Mouse (Mus musculus) heart, embryonic 15.5 days (tissue): ENCODE data around the gene Hmbs. TPM values are rescaled to one million over a fixed set of nuclear protein-coding genes. Genes with fewer than 3 reads are reported as not detected.
"Not testable (repeated sequence)": the region's sequence is repeated elsewhere in the genome, so short reads cannot be mapped to it uniquely, and the experiment has no call there.

ENCODE experiments used
- ATAC-seq: fragments of 200-750 bp; cut with Nextera tagmentation; replicated peaks from 2 replicates; pipeline ENCODE4 v1.8.0; 2017; ENCODE audit warnings: low read depth, moderate TSS enrichment; ENCODE audit not compliant: insufficient number of reproducible peaks, insufficient read depth, low FRiP score
- H3K27ac ChIP-seq: fragments of 300-500 bp; sonication (generic); 2 replicates; pipeline ENCODE4 v1.5.1; 2015; ENCODE audit warnings: mild to moderate bottlenecking, inconsistent platforms
- H3K27me3 ChIP-seq: fragments of 300-500 bp; sonication (generic); 2 replicates; pipeline ENCODE4 v1.6.1; 2015; ENCODE audit warnings: inconsistent platforms
- H3K36me3 ChIP-seq: fragments of 300-500 bp; sonication (generic); 2 replicates; pipeline ENCODE4 v1.6.1; 2015; ENCODE audit warnings: mild to moderate bottlenecking, inconsistent platforms
- H3K4me1 ChIP-seq: fragments of 300-500 bp; sonication (generic); replicated peaks from 2 replicates; pipeline ENCODE4 v1.6.1; 2015; ENCODE audit warnings: inconsistent platforms
- H3K4me2 ChIP-seq: fragments of 300-500 bp; sonication (generic); 2 replicates; pipeline ENCODE4 v1.6.1; 2015; ENCODE audit warnings: inconsistent platforms, mild to moderate bottlenecking, moderate library complexity
- H3K4me3 ChIP-seq: fragments of 300-500 bp; sonication (generic); 2 replicates; pipeline ENCODE4 v1.5.1; 2015; ENCODE audit warnings: mild to moderate bottlenecking, inconsistent platforms
- H3K9ac ChIP-seq: fragments of 300-500 bp; sonication (generic); 2 replicates; pipeline ENCODE4 v1.6.1; 2015; ENCODE audit warnings: mild to moderate bottlenecking, inconsistent platforms
- H3K9me3 ChIP-seq: fragments of 300-500 bp; sonication (generic); replicated peaks from 2 replicates; pipeline ENCODE4 v1.6.1; 2016; ENCODE audit warnings: inconsistent platforms
- WGBS: fragments of 180-500 bp; shearing (Covaris S2); methylation state at CpG from one replicate; pipeline ENCODE4 v1.1.7; 2015; ENCODE audit warnings: mixed read lengths; 5-methylcytosine and 5-hydroxymethylcytosine counted together
- polyA plus RNA-seq: library from polyadenylated mRNA; unstranded; fragments of >200 nt; fragmentation: Nextera tagmentation; extraction: Ambion mirVana; gene quantifications from 2 replicates; pipeline ENCODE4 v1.2.1, GENCODE M21; 2015

Gene Hmbs
- polyA plus RNA-seq, 1 experiment from 2014 or later: 89.7 TPM

DNA sequence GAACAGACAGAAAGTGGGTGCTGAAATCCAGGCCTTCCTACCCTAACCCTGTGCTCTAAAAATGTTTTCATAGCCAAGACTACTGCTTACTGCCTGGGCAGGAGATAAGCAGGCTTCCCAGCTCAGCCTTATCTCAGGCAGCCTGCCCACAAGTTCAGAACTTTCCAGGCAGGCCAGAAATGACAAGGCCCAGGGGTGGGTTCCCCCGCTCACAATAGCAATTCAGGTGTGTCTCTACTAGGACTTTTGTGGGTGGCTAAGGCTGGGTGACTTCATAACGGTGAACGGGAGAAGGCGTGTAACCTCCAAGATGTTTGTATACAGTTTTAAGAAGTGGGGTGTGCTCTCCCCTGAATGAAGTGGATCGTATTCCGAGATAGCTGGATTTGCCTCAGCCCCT is 738 bp downstream of the Hmbs start:
- peak overlapping the region; percentile 100 for H3K27ac ChIP-seq
- H3K4me1 ChIP-seq: peaks cover 21% of the 10 kb centered on the region
- H3K9ac ChIP-seq: peak overlapping the region; percentile 91
- 3% methylated on average over 6 of the region's 6 CpGs for WGBS
- ATAC-seq: peak; percentile 51
- no peaks in the 10 kb centered on the region for H3K27me3 ChIP-seq
- H3K4me2 ChIP-seq: peak overlapping the region; percentile 76
- H3K4me3 ChIP-seq: peak overlapping the region; percentile 85
- peaks cover 33% of the 10 kb centered on the region for H3K36me3 ChIP-seq
- no peaks in the 10 kb centered on the region for H3K9me3 ChIP-seq

DNA sequence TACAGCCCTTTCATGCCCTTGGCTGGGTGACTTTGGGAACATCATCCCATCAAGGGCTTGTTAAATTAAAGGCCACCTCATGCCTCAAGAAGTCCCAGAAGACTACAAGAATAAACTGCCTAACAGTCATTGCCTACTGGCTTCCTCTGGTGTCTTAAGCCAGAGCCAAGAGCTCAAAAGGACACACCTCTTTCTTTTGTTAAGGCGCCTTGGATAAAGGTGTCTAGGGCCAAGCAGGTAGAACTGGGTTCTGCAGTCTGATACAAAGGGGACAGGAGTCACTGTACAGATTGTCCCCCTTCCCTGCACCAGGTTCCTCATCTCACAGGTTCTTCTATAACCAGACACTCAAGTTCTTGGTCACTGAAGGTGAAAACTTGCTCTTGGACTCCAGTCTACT is 1.4 kb downstream of the Hmbs start:
- Histone ChIP-seq H3K4me1 (peaks cover 25% of the 10 kb centered on the region), H3K27ac (peak overlapping the region; percentile 100), H3K4me2 (peak overlapping the region; percentile 76), H3K9ac (no peak overlapping the region), H3K27me3 (no peaks in the 10 kb centered on the region), H3K36me3 (peaks cover 29% of the 10 kb centered on the region), H3K9me3 (no peaks in the 10 kb centered on the region), H3K4me3 (peak overlapping the region; percentile 85)
- no peak for ATAC-seq
- 79% methylated on average over 1 of the region's 1 CpGs for WGBS

DNA sequence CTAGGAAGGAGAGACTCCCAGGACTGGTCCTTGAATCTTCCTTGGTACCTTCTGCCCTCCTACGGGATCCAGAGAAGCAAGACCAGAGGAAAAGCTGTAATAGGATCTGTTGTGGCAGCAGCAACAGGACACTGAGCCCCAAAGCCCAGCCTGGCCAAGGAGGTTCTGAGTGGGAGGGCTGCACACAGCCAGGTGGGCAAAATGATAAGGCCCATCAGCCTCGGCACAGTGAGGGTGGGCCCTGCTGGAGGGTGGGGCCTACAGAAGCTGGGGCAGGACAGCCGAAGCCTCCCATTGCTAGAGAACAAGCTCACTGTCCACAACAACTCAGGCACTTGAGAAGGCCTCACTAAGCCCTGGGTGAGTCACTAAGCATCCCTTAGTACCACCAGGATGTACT is 1.9 kb downstream of the Hmbs start:
- Histone ChIP-seq H3K36me3 (peaks cover 29% of the 10 kb centered on the region), H3K27ac (peak overlapping the region; percentile 100; the same call in 1 of the 2 replicates), H3K9me3 (no peaks in the 10 kb centered on the region), H3K4me1 (peaks cover 29% of the 10 kb centered on the region), H3K4me2 (peak overlapping the region; percentile 76), H3K27me3 (no peaks in the 10 kb centered on the region), H3K4me3 (no peak overlapping the region; the same call in 1 of the 2 replicates), H3K9ac (peak overlapping the region; percentile 29; the same call in 1 of the 2 replicates)
- ATAC-seq: no peak
- 54% methylated on average over 3 of the region's 3 CpGs for WGBS

- Histone ChIP-seq H3K9ac (peak overlapping the region; percentile 29; the same call in 1 of the 2 replicates), H3K9me3 (no peaks in the 10 kb centered on the region), H3K36me3 (peaks cover 35% of the 10 kb centered on the region), H3K27me3 (no peaks in the 10 kb centered on the region), H3K4me2 (no peak overlapping the region), H3K4me1 (peaks cover 36% of the 10 kb centered on the region), H3K27ac (no peak overlapping the region), H3K4me3 (no peak overlapping the region)
- ATAC-seq: no peak
- WGBS: 88% methylated on average over 5 of the region's 5 CpGs
These were observed 2.5 kb downstream of the Hmbs start for GRCm38 (mm10) chr9:44341487-44341886.

DNA sequence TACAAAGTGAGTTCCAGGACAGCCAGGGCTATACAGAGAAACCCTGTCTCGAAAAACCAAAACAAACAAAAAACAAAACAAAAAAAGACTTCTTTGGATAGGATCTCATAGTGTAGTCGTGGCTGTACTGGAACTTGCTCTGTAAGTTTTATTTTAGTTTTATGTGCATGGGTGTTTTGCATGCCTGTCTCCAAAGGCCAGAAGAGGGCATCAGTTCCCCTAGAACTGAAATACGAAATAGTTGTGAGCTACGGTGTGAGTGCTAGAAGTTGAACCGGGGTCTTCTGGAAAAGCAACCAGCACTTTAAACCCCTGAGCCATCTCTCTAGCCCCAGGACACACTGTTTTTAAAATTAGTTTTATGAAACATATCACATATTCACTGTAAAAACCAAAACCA is 5.5 kb downstream of the Hmbs start:
- peaks cover 39% of the 10 kb centered on the region for H3K36me3 ChIP-seq
- no peaks in the 10 kb centered on the region for H3K27me3 ChIP-seq
- H3K4me2 ChIP-seq: no peak overlapping the region
- 81% methylated on average over 5 of the region's 5 CpGs for WGBS
- no peak overlapping the region for H3K9ac ChIP-seq
- ATAC-seq: no peak
- no peak overlapping the region for H3K4me3 ChIP-seq
- H3K9me3 ChIP-seq: no peaks in the 10 kb centered on the region
- H3K4me1 ChIP-seq: peaks cover 39% of the 10 kb centered on the region
- H3K27ac ChIP-seq: no peak overlapping the region

GRCm38 (mm10) chr9:44337436-44338169 is 6.4 kb downstream of the Hmbs start:
- Histone ChIP-seq H3K4me2 (peak overlapping the region; percentile 77), H3K27me3 (no peaks in the 10 kb centered on the region), H3K4me1 (peaks cover 34% of the 10 kb centered on the region), H3K9me3 (no peaks in the 10 kb centered on the region), H3K4me3 (peak overlapping the region; percentile 71), H3K9ac (peak overlapping the region; percentile 82; the same call in 1 of the 2 replicates), H3K27ac (0 out of 2 replicates have a peak overlapping the region, but pooled peaks have one; percentile 0), H3K36me3 (peaks cover 49% of the 10 kb centered on the region)
- 68% methylated on average over 9 of the region's 9 CpGs for WGBS
- no peak for ATAC-seq

DNA sequence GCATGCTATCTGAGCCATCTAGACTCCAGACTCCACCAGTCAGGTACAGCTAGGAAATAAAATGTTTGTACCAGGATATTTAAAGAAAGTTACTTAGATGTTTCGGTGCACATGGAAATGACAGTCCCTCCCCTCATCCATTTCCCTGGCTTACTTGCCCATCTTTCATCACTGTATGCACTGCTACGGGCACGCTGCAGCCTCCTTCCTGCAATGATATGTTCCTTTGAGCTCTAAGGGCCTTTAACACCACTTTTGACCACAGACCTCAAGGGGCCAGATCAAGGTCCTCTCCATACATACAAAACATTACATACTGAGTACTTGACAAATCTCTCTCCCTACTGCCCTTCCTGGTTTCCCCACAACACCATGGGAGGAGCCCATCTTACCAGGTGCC is 7.1 kb downstream of the Hmbs start:
- ATAC-seq: no peak

DNA sequence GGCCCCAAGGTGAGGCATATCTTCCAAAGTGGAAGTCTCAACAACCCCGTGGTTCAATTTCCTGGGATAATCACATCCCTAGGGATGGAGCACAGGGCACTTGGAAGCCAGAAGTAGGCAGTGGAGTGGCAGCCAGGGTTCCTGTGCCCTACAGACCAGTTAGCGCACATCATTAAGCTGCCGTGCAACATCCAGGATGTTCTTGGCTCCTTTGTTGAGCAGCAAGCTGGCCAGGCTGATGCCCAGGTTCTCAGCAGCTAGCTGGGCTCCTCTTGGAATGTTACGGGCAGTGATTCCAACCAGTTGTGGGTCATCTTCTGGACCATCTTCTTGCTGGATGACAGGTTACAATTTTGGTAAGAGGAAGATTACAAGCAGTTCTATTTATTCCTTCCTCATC is 7.5 kb downstream of the Hmbs start:
- Histone ChIP-seq H3K4me3 (peak overlapping the region; percentile 71), H3K36me3 (peaks cover 55% of the 10 kb centered on the region), H3K4me2 (peak overlapping the region; percentile 77), H3K4me1 (peaks cover 24% of the 10 kb centered on the region), H3K9ac (peak overlapping the region; percentile 82)
- ATAC-seq, H3K27ac ChIP-seq, H3K27me3 ChIP-seq, H3K9me3 ChIP-seq: not testable (repeated sequence)
- 32% methylated on average over 4 of the region's 4 CpGs for WGBS

More for the DNA sequence above, 7.1 kb downstream of the Hmbs start:
- Histone ChIP-seq H3K4me2 (peak overlapping the region; percentile 77), H3K4me1 (peaks cover 28% of the 10 kb centered on the region), H3K9me3 (no peaks in the 10 kb centered on the region), H3K27ac (no peak overlapping the region), H3K9ac (peak overlapping the region; percentile 82), H3K27me3 (no peaks in the 10 kb centered on the region), H3K4me3 (peak overlapping the region; percentile 71), H3K36me3 (peaks cover 54% of the 10 kb centered on the region)
- 60% methylated on average over 3 of the region's 3 CpGs for WGBS

- peak overlapping the region; percentile 82 for H3K9ac ChIP-seq
- H3K4me3 ChIP-seq: peak overlapping the region; percentile 71
- H3K4me1 ChIP-seq: peaks cover 24% of the 10 kb centered on the region
- H3K27ac ChIP-seq: peak overlapping the region; percentile 98
- H3K36me3 ChIP-seq: peaks cover 56% of the 10 kb centered on the region
- H3K4me2 ChIP-seq: peak overlapping the region; percentile 77
- WGBS: 2% methylated on average over 5 of the region's 5 CpGs
- no peaks in the 10 kb centered on the region for H3K27me3 ChIP-seq
- no peaks in the 10 kb centered on the region for H3K9me3 ChIP-seq
- ATAC-seq: no peak
These were observed 8.0 kb downstream of the Hmbs start for GRCm38 (mm10) chr9:44336093-44336406.

DNA sequence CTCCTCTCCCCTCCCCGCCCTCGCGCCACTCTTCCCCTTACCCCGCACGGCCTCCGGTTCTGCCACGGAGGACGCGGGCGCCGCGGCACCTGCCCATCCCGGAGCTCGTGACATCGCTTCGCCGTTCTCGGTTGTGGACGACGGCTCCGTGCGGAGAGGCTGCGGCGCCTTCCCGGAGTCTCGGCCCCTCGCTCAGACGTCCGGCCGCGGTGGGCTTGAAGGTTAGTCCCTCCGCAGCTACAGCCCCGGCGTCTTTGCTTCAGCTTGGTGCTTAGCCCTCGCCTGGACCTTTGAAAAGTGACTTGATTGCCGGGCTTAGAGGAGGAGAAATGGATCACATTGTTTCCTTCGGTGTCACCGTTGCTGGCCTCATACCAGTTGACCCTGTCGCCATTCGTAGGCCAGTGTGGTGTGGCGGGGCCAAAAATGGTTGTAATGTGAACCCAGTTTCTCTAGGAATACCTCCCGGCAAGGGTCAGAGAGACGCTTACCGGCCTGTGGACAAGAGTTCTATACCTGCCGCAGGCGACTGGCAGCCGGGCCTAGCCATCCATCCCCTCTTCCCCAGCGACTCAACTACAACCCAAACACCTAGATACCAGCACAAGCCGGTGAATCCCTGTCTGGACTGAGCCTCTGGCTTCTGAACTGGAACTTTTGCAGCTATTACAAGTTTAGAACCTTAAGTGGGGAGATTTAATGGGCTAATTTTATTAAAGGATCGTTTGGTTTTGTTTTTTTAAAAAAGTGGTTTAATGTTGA is 8.5 kb downstream of the Hmbs start:
- no peak; the same call in 1 of the 2 replicates for ATAC-seq
- Histone ChIP-seq H3K27ac (peak overlapping the region; percentile 98), H3K4me3 (peak overlapping the region; percentile 71), H3K9ac (peak overlapping the region; percentile 82), H3K4me1 (peaks cover 24% of the 10 kb centered on the region), H3K9me3 (no peaks in the 10 kb centered on the region), H3K27me3 (no peaks in the 10 kb centered on the region), H3K4me2 (peak overlapping the region; percentile 77), H3K36me3 (peaks cover 60% of the 10 kb centered on the region)
- WGBS: 0% methylated on average over 50 of the region's 50 CpGs

- H3K27me3 ChIP-seq: no peaks in the 10 kb centered on the region
- H3K9me3 ChIP-seq: no peaks in the 10 kb centered on the region
- peak within 1 kb of the TSS; percentile 71 for H3K4me3 ChIP-seq
- peaks cover 24% of the 10 kb centered on the region for H3K4me1 ChIP-seq
- ATAC-seq: peak; percentile 93
- peaks cover 64% of the 10 kb centered on the region for H3K36me3 ChIP-seq
- peak within 1 kb of the TSS; percentile 77 for H3K4me2 ChIP-seq
- WGBS: under 1% methylated on average over 88 of the region's 91 CpGs
- H3K9ac ChIP-seq: peak within 1 kb of the TSS; percentile 82
- peak within 1 kb of the TSS; percentile 98 for H3K27ac ChIP-seq
These were observed 9.4 kb downstream of the Hmbs start, which contains the start of gene H2afx for GRCm38 (mm10) chr9:44334396-44335330. TSS of gene H2afx (plus strand) at chr9:44334694.
